Mouse (Mus musculus) embryonic facial prominence, embryonic 14.5 days (tissue): ENCODE measurements at regions not wholly inside any gene's neighbourhood (a gene's known extent, or its start where the extent isn't known, plus 50 kb on each side); places are given as distances from the start of the nearest gene placed in this dataset.

Experiments used
- ATAC-seq: fragments of 200-750 bp; cut with Nextera tagmentation; 2 replicates; pipeline ENCODE4 v1.8.0; 2017; ENCODE audit warnings: low read depth, moderate number of reproducible peaks, moderate TSS enrichment
- DNase-seq: peaks from one replicate; pipeline ENCODE4 v3.0.0-alpha.2; 2015; ENCODE audit warnings: low spot score
- H3K27ac ChIP-seq: fragments of 300-500 bp; sonication (generic); replicated peaks from 2 replicates; pipeline ENCODE4 v1.5.1; 2014; ENCODE audit warnings: low read depth, mild to moderate bottlenecking, low read length, moderate library complexity
- H3K27me3 ChIP-seq: fragments of 300-500 bp; sonication (generic); replicated peaks from 2 replicates; pipeline ENCODE4 v1.6.1; 2014; ENCODE audit warnings: low read length; ENCODE audit not compliant: control insufficient read depth, insufficient read depth
- H3K36me3 ChIP-seq: fragments of 300-500 bp; sonication (generic); 2 replicates; pipeline ENCODE4 v1.6.1; 2014; ENCODE audit warnings: low read length, mixed read lengths; ENCODE audit not compliant: control insufficient read depth, insufficient read depth
- H3K4me1 ChIP-seq: fragments of 300-500 bp; sonication (generic); 2 replicates; pipeline ENCODE4 v1.6.1; 2014; ENCODE audit warnings: antibody characterized with exemption, low read length; ENCODE audit not compliant: control insufficient read depth, insufficient read depth
- H3K4me2 ChIP-seq: fragments of 300-500 bp; sonication (generic); 2 replicates; pipeline ENCODE4 v1.6.1; 2014; ENCODE audit warnings: low read depth, mild to moderate bottlenecking, low read length, moderate library complexity, mixed read lengths
- H3K4me3 ChIP-seq: fragments of 300-500 bp; sonication (generic); 2 replicates; pipeline ENCODE4 v1.5.1; 2014; ENCODE audit warnings: low read depth, mild to moderate bottlenecking, low read length
- H3K9ac ChIP-seq: fragments of 300-500 bp; sonication (generic); 2 replicates; pipeline ENCODE4 v1.6.1; 2014; ENCODE audit warnings: low read depth, mild to moderate bottlenecking, low read length, moderate library complexity, mixed read lengths
- H3K9me3 ChIP-seq: fragments of 300-500 bp; sonication (generic); 2 replicates; pipeline ENCODE4 v1.6.1; 2016; ENCODE audit warnings: low read length; ENCODE audit not compliant: control insufficient read depth
- WGBS: fragments of 180-500 bp; shearing (Covaris S2); extraction: QIAGEN DNeasy Blood & Tissue Kit; methylation state at CpG from one replicate; pipeline ENCODE4 v1.1.7; 2014; 5-methylcytosine and 5-hydroxymethylcytosine counted together

DNA sequence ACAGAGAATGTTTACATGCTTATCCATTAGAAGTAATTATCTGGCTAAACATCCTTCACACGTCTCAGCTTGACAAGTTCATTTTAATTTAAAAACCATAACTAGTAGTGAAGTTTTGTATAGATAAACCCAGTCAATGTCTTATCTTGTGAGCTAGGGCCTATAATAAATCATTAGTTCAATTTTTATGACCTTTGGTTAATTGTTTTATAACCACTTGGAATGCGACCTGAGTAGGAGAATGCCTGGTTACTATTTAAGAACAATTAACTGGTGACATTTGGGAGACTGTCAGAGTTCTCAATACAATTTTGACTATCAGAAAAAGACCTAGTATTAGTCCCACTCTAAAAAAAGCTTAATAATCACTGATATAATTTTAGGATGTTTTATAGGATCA is 813.6 kb downstream of the Gm9008 start:
- H3K9ac ChIP-seq = no peak overlapping the region
- 72% methylated on average over 2 of the region's 2 CpGs for WGBS
- no peak for DNase-seq
- H3K36me3 ChIP-seq = no peaks in the 10 kb centered on the region
- H3K4me3 ChIP-seq = no peak overlapping the region
- no peak overlapping the region for H3K4me2 ChIP-seq
- H3K4me1 ChIP-seq = no peaks in the 10 kb centered on the region
- H3K27ac ChIP-seq = no peak overlapping the region
- no peaks in the 10 kb centered on the region for H3K9me3 ChIP-seq
- no peak for ATAC-seq
- no peaks in the 10 kb centered on the region for H3K27me3 ChIP-seq

DNA sequence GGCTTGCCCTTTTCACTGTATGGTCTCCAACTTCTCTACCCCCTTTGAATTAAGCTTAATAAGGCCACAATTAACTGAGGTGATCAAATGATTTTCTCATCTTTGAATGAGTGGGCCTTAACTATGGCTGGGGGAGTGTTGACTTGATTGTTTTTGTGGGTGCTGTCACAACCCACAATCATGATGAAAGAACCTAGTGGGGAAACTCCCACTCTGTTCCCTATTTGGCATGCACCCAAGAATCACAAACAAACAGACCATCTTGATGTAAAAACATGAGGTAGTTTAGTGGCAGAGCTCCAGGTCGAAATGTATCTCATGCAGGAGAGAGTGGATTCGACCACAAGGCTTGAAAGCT is 853.2 kb downstream of the Gm9008 start:
- H3K27me3 ChIP-seq = no peaks in the 10 kb centered on the region
- H3K4me3 ChIP-seq = no peak overlapping the region
- DNase-seq (no peak), ATAC-seq (no peak)
- no peaks in the 10 kb centered on the region for H3K36me3 ChIP-seq
- H3K27ac ChIP-seq = no peak overlapping the region
- 69% methylated on average over 2 of the region's 2 CpGs for WGBS
- no peaks in the 10 kb centered on the region for H3K4me1 ChIP-seq
- H3K4me2 ChIP-seq = no peak overlapping the region
- 0 out of 2 replicates have a peak, but pooled peaks cover 7% of the 10 kb centered on the region for H3K9me3 ChIP-seq
- H3K9ac ChIP-seq = no peak overlapping the region

DNA sequence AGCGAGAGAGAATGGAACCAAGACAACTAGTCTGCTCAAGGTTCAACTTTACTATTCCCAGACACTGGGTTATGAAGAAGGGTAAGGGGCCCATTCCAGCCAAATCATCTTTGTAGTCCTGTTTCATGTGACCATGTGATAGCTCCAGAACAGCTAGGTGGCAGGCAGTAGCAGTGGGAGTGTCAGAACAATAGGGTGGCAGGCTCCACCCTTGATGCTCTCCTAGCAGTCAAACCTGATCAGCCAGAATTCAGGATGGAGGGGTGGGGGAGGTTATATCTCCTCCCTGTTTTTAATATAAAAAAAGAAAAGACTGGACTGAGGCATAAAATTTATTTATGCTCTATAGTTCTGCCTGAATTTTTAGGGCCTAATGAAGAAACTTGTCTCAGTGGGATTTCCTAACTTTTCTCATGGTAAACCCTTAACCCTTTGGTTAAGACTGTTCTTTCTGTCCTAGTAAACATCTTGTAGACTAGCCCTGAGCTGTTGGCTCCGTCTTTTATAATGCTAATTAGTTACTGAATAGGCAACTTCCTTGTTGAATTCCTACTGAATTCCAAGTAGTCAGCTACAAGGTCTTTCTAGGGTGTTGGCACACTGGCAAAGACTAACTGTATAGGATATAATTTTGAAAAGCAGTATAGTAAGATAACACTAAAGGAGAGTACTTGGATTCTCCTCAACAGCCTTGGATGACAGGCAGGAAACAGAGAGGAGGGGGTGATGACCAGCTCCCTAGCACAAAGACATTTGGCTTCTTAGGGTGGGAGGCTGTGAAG is 853.8 kb downstream of the Gm9008 start:
- H3K9me3 ChIP-seq = 0 out of 2 replicates have a peak, but pooled peaks cover 7% of the 10 kb centered on the region
- H3K4me2 ChIP-seq = no peak overlapping the region
- H3K4me3 ChIP-seq = no peak overlapping the region
- 71% methylated on average over 2 of the region's 2 CpGs for WGBS
- H3K27ac ChIP-seq = no peak overlapping the region
- no peak overlapping the region for H3K9ac ChIP-seq
- H3K36me3 ChIP-seq = no peaks in the 10 kb centered on the region
- DNase-seq = no peak
- no peaks in the 10 kb centered on the region for H3K4me1 ChIP-seq
- ATAC-seq = no peak
- no peaks in the 10 kb centered on the region for H3K27me3 ChIP-seq

DNA sequence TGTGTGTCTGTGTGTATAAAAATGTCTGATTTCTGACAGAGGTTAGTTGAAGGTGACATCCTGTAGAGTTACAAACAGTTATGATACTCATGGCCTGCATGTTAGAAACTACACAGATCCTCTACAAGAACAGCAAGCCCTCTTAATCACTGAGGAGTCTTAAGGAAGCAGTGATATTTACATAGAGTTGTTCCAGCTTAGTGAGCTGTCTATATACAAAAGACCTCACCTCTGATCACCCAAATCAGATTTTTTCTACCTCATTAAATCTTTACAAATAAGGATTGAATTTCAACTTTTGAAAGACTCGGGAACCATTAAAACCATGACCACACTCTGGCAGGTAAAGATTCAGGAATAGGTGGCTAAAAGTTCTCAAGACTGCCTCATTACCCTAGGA is 861.5 kb downstream of the Gm9008 start:
- peak; percentile 70; the same call in 1 of the 2 replicates for ATAC-seq
- Histone ChIP-seq H3K9ac (no peak overlapping the region), H3K36me3 (no peaks in the 10 kb centered on the region), H3K4me3 (no peak overlapping the region), H3K9me3 (no peaks in the 10 kb centered on the region), H3K27me3 (no peaks in the 10 kb centered on the region), H3K27ac (no peak overlapping the region), H3K4me1 (no peaks in the 10 kb centered on the region), H3K4me2 (no peak overlapping the region)
- no peak for DNase-seq
- WGBS = 58% methylated on average over 1 of the region's 1 CpGs

DNA sequence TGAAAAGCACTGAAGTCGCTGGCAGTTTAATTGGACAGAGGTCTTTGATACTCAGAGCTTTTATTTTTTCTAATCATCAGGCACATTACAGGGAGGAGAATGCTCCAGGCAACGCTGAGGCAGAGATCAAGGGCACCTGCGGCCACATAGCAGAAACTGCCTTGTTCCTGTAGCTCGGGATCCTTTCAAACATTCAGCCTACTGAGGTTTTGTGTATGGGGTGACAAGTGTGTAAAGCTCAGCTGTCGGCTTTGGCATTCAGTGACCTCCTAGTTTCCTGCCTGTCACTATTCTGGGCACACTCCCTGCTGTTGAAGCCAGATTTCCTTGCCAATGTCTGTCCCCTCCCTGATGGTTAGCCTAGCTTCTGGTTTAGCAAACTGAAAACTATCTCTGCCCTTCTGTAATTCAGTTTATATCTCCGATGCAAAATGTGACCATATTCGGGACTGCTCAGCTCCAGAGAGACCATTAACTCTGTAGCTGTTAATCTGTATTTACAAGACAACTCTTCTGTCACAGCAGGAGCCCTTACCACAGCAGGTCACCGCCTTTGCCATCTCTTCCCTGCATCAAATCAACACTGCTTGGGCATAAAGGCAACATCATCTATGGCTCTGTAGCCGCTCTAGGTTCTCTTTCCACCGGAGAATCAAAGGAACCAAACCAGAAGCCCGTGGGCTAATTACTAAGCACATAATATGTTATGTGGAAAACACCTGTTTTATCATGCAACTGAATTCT is 894.9 kb downstream of the Gm9008 start:
- 10% methylated on average over 11 of the region's 11 CpGs for WGBS

DNA sequence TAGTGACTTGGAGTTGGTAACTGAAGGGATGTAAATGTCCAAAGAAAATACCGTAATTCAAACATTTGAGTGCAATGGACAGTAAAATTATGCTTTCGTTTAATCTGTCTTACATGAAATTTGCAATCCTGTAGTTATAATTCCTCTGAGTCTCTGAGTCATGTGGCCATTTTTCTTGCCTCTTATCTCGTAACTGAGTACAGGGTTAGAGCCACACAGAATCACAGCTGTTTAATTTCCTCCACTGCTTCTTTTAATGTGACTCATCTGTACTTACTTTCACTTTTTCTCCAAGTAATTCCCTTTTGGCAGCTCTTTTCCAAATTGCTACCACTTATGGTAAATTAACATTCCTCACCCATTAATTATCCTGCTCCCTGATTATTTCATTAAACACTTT is 939.2 kb downstream of the Gm9008 start:
- H3K27ac ChIP-seq = no peak overlapping the region
- H3K27me3 ChIP-seq = no peaks in the 10 kb centered on the region
- ATAC-seq (no peak), DNase-seq (peak; percentile 2)
- H3K36me3 ChIP-seq = no peaks in the 10 kb centered on the region
- H3K4me1 ChIP-seq = no peaks in the 10 kb centered on the region
- no peak overlapping the region for H3K9ac ChIP-seq
- 74% methylated on average over 3 of the region's 3 CpGs for WGBS
- no peak overlapping the region for H3K4me3 ChIP-seq
- H3K9me3 ChIP-seq = no peaks in the 10 kb centered on the region
- H3K4me2 ChIP-seq = no peak overlapping the region

More for the DNA sequence above, 894.9 kb downstream of the Gm9008 start:
- no peaks in the 10 kb centered on the region for H3K36me3 ChIP-seq
- no peak overlapping the region for H3K4me2 ChIP-seq
- no peaks in the 10 kb centered on the region for H3K9me3 ChIP-seq
- no peak for ATAC-seq
- no peaks in the 10 kb centered on the region for H3K27me3 ChIP-seq
- no peak overlapping the region for H3K9ac ChIP-seq
- H3K4me3 ChIP-seq = no peak overlapping the region
- no peak overlapping the region for H3K27ac ChIP-seq
- H3K4me1 ChIP-seq = no peaks in the 10 kb centered on the region
- peak; percentile 12 for DNase-seq

DNA sequence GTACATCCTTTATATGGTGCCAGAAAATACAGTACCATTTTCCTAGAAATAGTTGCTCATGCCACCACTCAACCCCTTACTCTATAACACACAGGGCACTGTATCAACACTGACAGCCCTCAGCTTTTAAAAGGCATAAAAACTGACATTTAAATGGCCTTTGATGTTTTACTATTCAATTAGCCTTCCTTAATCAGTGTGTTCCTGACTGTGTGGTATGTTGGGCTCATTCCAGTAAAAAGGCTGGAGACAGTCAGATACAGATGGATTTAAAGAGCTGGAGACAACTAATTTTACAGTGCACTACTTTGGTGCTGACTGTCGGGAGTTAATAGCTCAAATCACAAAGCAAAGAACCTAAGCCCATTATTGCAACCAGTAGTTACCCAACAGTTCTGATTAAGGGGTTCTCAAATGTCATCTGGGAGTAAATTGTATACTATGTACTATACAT is 955.3 kb downstream of the Gm9008 start:
- H3K27ac ChIP-seq = no peak overlapping the region
- no peaks in the 10 kb centered on the region for H3K9me3 ChIP-seq
- ATAC-seq = peak; percentile 53; the same call in 1 of the 2 replicates
- no peaks in the 10 kb centered on the region for H3K4me1 ChIP-seq
- DNase-seq = peak; percentile 4
- 31% methylated on average over 1 of the region's 1 CpGs for WGBS
- no peak overlapping the region for H3K4me2 ChIP-seq
- H3K4me3 ChIP-seq = no peak overlapping the region
- H3K27me3 ChIP-seq = no peaks in the 10 kb centered on the region
- H3K9ac ChIP-seq = no peak overlapping the region
- no peaks in the 10 kb centered on the region for H3K36me3 ChIP-seq

DNA sequence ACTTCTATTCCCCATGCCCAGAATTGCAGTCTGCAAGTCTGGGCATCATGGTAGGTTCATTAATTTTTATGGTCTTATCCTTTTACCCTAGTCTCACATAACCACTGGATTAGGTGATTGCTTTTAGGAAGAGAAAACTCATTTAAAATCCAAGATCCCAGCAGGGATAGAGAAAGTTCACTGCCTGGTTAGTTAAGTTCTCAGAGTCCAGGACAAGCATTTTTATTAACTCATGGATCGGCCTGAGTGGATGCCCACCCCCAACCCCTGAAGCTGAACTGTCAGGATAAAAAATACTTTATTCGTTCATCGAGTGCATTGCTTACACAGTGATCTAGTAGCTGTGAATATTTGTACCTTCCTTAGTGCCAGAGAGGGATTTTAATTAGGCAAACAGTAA is 957.9 kb downstream of the Gm9008 start:
- Histone ChIP-seq H3K27me3 (no peaks in the 10 kb centered on the region), H3K9me3 (no peaks in the 10 kb centered on the region), H3K9ac (no peak overlapping the region), H3K4me3 (no peak overlapping the region), H3K27ac (no peak overlapping the region), H3K4me1 (no peaks in the 10 kb centered on the region), H3K4me2 (no peak overlapping the region), H3K36me3 (no peaks in the 10 kb centered on the region)
- WGBS = 85% methylated on average over 3 of the region's 3 CpGs
- ATAC-seq = no peak
- DNase-seq = no peak
